Mouse (Mus musculus) retina, adult 2 months (tissue): Measurements from ENCODE around the gene Ccdc180.

Experiments
- DNase-seq: peaks from one replicate; pipeline ENCODE4 v3.0.0-alpha.2; 2012; ENCODE audit warnings: low read depth, low spot score

Ccdc180 gene

GRCm38 (mm10) chr4:45890066-45890761 is at the start of gene Ccdc180:
Gene Ccdc180 (plus strand): TSS chr4:45890303.
- DNase-seq = no peak

- DNase-seq = no peak
These were observed 45.7 kb upstream of the Ccdc180 start for GRCm38 (mm10) chr4:45844355-45844754.

GRCm38 (mm10) chr4:45846263-45846662 is 43.8 kb upstream of the Ccdc180 start:
- no peak for DNase-seq

GRCm38 (mm10) chr4:45848109-45848824 is 41.8 kb upstream of the Ccdc180 start, which contains the start of gene Stra6l:
Gene Stra6l (plus strand): TSS chr4:45848664.
- no peak for DNase-seq

GRCm38 (mm10) chr4:45848825-45849156 is 41.3 kb upstream of the Ccdc180 start:
- no peak for DNase-seq

GRCm38 (mm10) chr4:45849419-45849818 is 40.7 kb upstream of the Ccdc180 start:
- DNase-seq = no peak

- DNase-seq = no peak
These were observed 38.5 kb upstream of the Ccdc180 start for GRCm38 (mm10) chr4:45851640-45852051.

GRCm38 (mm10) chr4:45853496-45854246 is 36.4 kb upstream of the Ccdc180 start:
- DNase-seq = no peak

- DNase-seq = peak; percentile 40
These were observed 34.2 kb upstream of the Ccdc180 start for GRCm38 (mm10) chr4:45855803-45856424.

- DNase-seq = no peak
These were observed 28.9 kb upstream of the Ccdc180 start for GRCm38 (mm10) chr4:45861160-45861559.

GRCm38 (mm10) chr4:45867416-45867815 is 22.7 kb upstream of the Ccdc180 start:
- no peak for DNase-seq

- no peak for DNase-seq
These were observed 20.9 kb upstream of the Ccdc180 start for GRCm38 (mm10) chr4:45869021-45869815.

- DNase-seq = no peak
These were observed 18.0 kb upstream of the Ccdc180 start for GRCm38 (mm10) chr4:45872147-45872546.

- peak; percentile 50 for DNase-seq
These were observed 11.2 kb upstream of the Ccdc180 start for GRCm38 (mm10) chr4:45878929-45879328.

GRCm38 (mm10) chr4:45882521-45882920 is 7.6 kb upstream of the Ccdc180 start:
- no peak for DNase-seq

- DNase-seq = no peak
These were observed 6.9 kb upstream of the Ccdc180 start for GRCm38 (mm10) chr4:45883250-45883649.

- no peak for DNase-seq
These were observed 616 bp upstream of the Ccdc180 start for GRCm38 (mm10) chr4:45889487-45889886.

GRCm38 (mm10) chr4:45896425-45897081 is 6.5 kb downstream of the Ccdc180 start:
- DNase-seq = no peak

- no peak for DNase-seq
These were observed 8.3 kb downstream of the Ccdc180 start for GRCm38 (mm10) chr4:45898413-45898812.

- no peak for DNase-seq
These were observed 19.2 kb downstream of the Ccdc180 start for GRCm38 (mm10) chr4:45909256-45909655.

GRCm38 (mm10) chr4:45909924-45910323 is 19.8 kb downstream of the Ccdc180 start:
- no peak for DNase-seq
